Mouse (Mus musculus): ENCODE data around the gene Uba1. TPM values are rescaled to one million over a fixed set of nuclear protein-coding genes. Genes with fewer than 3 reads are reported as not detected.
"Not testable (repeated sequence)": the region's sequence is repeated elsewhere in the genome, so short reads cannot be mapped to it uniquely, and the experiment has no call there.

Gene Uba1
- total RNA-seq, 2 experiments from 2014 or later, result 60.5 to 70.5 TPM

GRCm38 (mm10) chrX:20704295-20705082, 46.4 kb downstream of the Uba1 start:
- peak; percentile 89 for ATAC-seq (replicated peaks; ENCODE audit: low FRiP score, poor library complexity, severe bottlenecking)

- no peak for ATAC-seq (replicated peaks; ENCODE audit: low FRiP score, poor library complexity, severe bottlenecking)
Measured at GRCm38 (mm10) chrX:20705083-20705402, 46.9 kb downstream of the Uba1 start.

- no peak for ATAC-seq (replicated peaks; ENCODE audit: low FRiP score, poor library complexity, severe bottlenecking)
Measured at GRCm38 (mm10) chrX:20728681-20729080, 70.6 kb downstream of the Uba1 start.

- ATAC-seq (replicated peaks; ENCODE audit: low FRiP score, poor library complexity, severe bottlenecking), result not testable (repeated sequence)
Measured at GRCm38 (mm10) chrX:20730048-20730447, 71.9 kb downstream of the Uba1 start.

Other genes starting within 250 kb of the Uba1 start
- gene Jade3, start 232.6 kb upstream of the Uba1 start, total RNA-seq (2015; ENCODE audit: low replicate concordance), result 2.7 and 4.4 TPM in 2 replicates
- gene Jade3, start 232.6 kb upstream of the Uba1 start, total RNA-seq (2017; ENCODE audit: low replicate concordance), result 3.9 and 4.2 TPM in 2 replicates
- gene Rgn, start 108.5 kb upstream of the Uba1 start, total RNA-seq (2015; ENCODE audit: low replicate concordance), result not detected in 2 replicates
- not detected in 2 replicates for gene Rgn, start 108.5 kb upstream of the Uba1 start, total RNA-seq (2017; ENCODE audit: low replicate concordance)
- 14.0 and 14.2 TPM in 2 replicates for gene Rbm10, start 40.8 kb upstream of the Uba1 start, total RNA-seq (2015; ENCODE audit: low replicate concordance)
- 16.4 and 21.4 TPM in 2 replicates for gene Rbm10, start 40.8 kb upstream of the Uba1 start, total RNA-seq (2017; ENCODE audit: low replicate concordance)
- 57.5 and 95.5 TPM in 2 replicates for gene Ndufb11, start 40.7 kb upstream of the Uba1 start, total RNA-seq (2015; ENCODE audit: low replicate concordance)
- gene Ndufb11, start 40.7 kb upstream of the Uba1 start, total RNA-seq (2017; ENCODE audit: low replicate concordance), result 32.8 and 46.7 TPM in 2 replicates
- 21.3 and 42.7 TPM in 2 replicates for gene Cdk16, start 29.6 kb downstream of the Uba1 start, total RNA-seq (2015; ENCODE audit: low replicate concordance)
- gene Cdk16, start 29.6 kb downstream of the Uba1 start, total RNA-seq (2017; ENCODE audit: low replicate concordance), result 15.2 and 20.7 TPM in 2 replicates
- gene Usp11, start 45.6 kb downstream of the Uba1 start, total RNA-seq (2015; ENCODE audit: low replicate concordance), result 2.3 and 3.5 TPM in 2 replicates
- gene Usp11, start 45.6 kb downstream of the Uba1 start, total RNA-seq (2017; ENCODE audit: low replicate concordance), result 2.6 and 5.7 TPM in 2 replicates
- 18.4 and 23.8 TPM in 2 replicates for gene Araf, start 139.5 kb downstream of the Uba1 start, total RNA-seq (2015; ENCODE audit: low replicate concordance)
- gene Araf, start 139.5 kb downstream of the Uba1 start, total RNA-seq (2017; ENCODE audit: low replicate concordance), result 9.5 and 9.9 TPM in 2 replicates
- gene Timp1, start 211.8 kb downstream of the Uba1 start, total RNA-seq (2015; ENCODE audit: low replicate concordance), result not detected in 2 replicates
- gene Timp1, start 211.8 kb downstream of the Uba1 start, total RNA-seq (2017; ENCODE audit: low replicate concordance), result not detected in 2 replicates

Data from erythroblast, adult 5-6 weeks (primary cell).